Mouse (Mus musculus) forebrain, embryonic 12.5 days (tissue): ENCODE results near the gene Actr5. TPM values are rescaled to one million over a fixed set of nuclear protein-coding genes. Genes with fewer than 3 reads are reported as not detected.
A peak's percentile ranks its signal among the peaks of the same experiment; 100 is the strongest.

Source experiments
- ATAC-seq: fragments of 200-750 bp; cut with Nextera tagmentation; 2 replicates; pipeline ENCODE4 v1.8.0; 2017; ENCODE audit warnings: moderate TSS enrichment; ENCODE audit not compliant: low FRiP score
- H3K27ac ChIP-seq: fragments of 300-500 bp; sonication (generic); 2 replicates; pipeline ENCODE4 v1.5.1; 2016; ENCODE audit warnings: mild to moderate bottlenecking
- H3K27me3 ChIP-seq: fragments of 300-500 bp; sonication (generic); 2 replicates; pipeline ENCODE4 v1.6.1; 2016; ENCODE audit warnings: mild to moderate bottlenecking
- H3K36me3 ChIP-seq: fragments of 300-500 bp; sonication (generic); replicated peaks from 2 replicates; pipeline ENCODE4 v1.6.1; 2016; ENCODE audit warnings: mild to moderate bottlenecking
- H3K4me1 ChIP-seq: fragments of 300-500 bp; sonication (generic); 2 replicates; pipeline ENCODE4 v1.6.1; 2016
- H3K4me2 ChIP-seq: fragments of 300-500 bp; sonication (generic); 2 replicates; pipeline ENCODE4 v1.6.1; 2016; ENCODE audit warnings: mild to moderate bottlenecking, moderate library complexity
- H3K4me3 ChIP-seq: fragments of 300-500 bp; sonication (generic); replicated peaks from 2 replicates; pipeline ENCODE4 v1.5.1; 2016; ENCODE audit warnings: mild to moderate bottlenecking
- H3K9ac ChIP-seq: fragments of 300-500 bp; sonication (generic); 2 replicates; pipeline ENCODE4 v1.6.1; 2016; ENCODE audit warnings: mild to moderate bottlenecking
- H3K9me3 ChIP-seq: fragments of 300-500 bp; sonication (generic); 2 replicates; pipeline ENCODE4 v1.6.1; 2016
- WGBS: fragments of 180-500 bp; shearing (Covaris S2); methylation state at CpG from one replicate; pipeline ENCODE4 v1.1.7; 2016; 5-methylcytosine and 5-hydroxymethylcytosine counted together
- polyA plus RNA-seq: library from polyadenylated mRNA; unstranded; fragments of >200 nt; fragmentation: Nextera tagmentation; extraction: Ambion mirVana; gene quantifications from 2 replicates; pipeline ENCODE4 v1.2.1, GENCODE M21; 2016

Gene Actr5
- polyA plus RNA-seq, 1 experiment from 2014 or later = 22.6 TPM

- Histone ChIP-seq H3K4me1 (peaks cover 45% of the 10 kb centered on the region), H3K27ac (peak overlapping the region; percentile 81; the same call in 1 of the 2 replicates)
- peak; percentile 75 for ATAC-seq
Observed at GRCm38 (mm10) chr2:158602663-158603062, 22.0 kb upstream of the Actr5 start.

GRCm38 (mm10) chr2:158606511-158606964 lies 18.1 kb upstream of the Actr5 start:
- H3K9me3 ChIP-seq = no peaks in the 10 kb centered on the region
- H3K27ac ChIP-seq = peak overlapping the region; percentile 91
- no peaks in the 10 kb centered on the region for H3K36me3 ChIP-seq
- ATAC-seq = 0 out of 2 replicates have a peak, but pooled peaks have one; percentile 17
- peak overlapping the region; percentile 74; the same call in 1 of the 2 replicates for H3K9ac ChIP-seq
- WGBS = 5% methylated on average over 4 of the region's 4 CpGs
- H3K4me2 ChIP-seq = peak overlapping the region; percentile 52
- peaks cover 40% of the 10 kb centered on the region for H3K4me1 ChIP-seq
- H3K4me3 ChIP-seq = peak overlapping the region; percentile 51
- H3K27me3 ChIP-seq = peaks cover 84% of the 10 kb centered on the region

More at GRCm38 (mm10) chr2:158602663-158603062, 22.0 kb upstream of the Actr5 start:
- Histone ChIP-seq H3K4me3 (no peak overlapping the region), H3K4me2 (peak overlapping the region; percentile 30), H3K36me3 (no peaks in the 10 kb centered on the region), H3K9me3 (no peaks in the 10 kb centered on the region), H3K9ac (no peak overlapping the region), H3K27me3 (peaks cover 72% of the 10 kb centered on the region)
- WGBS = 32% methylated on average over 15 of the region's 15 CpGs

- Histone ChIP-seq H3K4me3 (peak overlapping the region; percentile 51), H3K4me2 (peak overlapping the region; percentile 52), H3K4me1 (peaks cover 36% of the 10 kb centered on the region), H3K9me3 (no peaks in the 10 kb centered on the region), H3K27me3 (peaks cover 99% of the 10 kb centered on the region), H3K9ac (peak overlapping the region; percentile 74), H3K36me3 (0 out of 2 replicates have a peak, but pooled peaks cover 3% of the 10 kb centered on the region), H3K27ac (peak overlapping the region; percentile 91)
- no peak for ATAC-seq
- under 1% methylated on average over 27 of the region's 27 CpGs for WGBS
Observed at GRCm38 (mm10) chr2:158609681-158610080, 15.0 kb upstream of the Actr5 start.

- H3K4me3 ChIP-seq = peak within 1 kb of the TSS; percentile 51
- peak within 1 kb of the TSS; percentile 74 for H3K9ac ChIP-seq
- 0 out of 2 replicates have a peak, but pooled peaks cover 3% of the 10 kb centered on the region for H3K36me3 ChIP-seq
- H3K27me3 ChIP-seq = peaks cover 99% of the 10 kb centered on the region
- peaks cover 45% of the 10 kb centered on the region for H3K4me1 ChIP-seq
- H3K9me3 ChIP-seq = no peaks in the 10 kb centered on the region
- peak within 1 kb of the TSS; percentile 52 for H3K4me2 ChIP-seq
- under 1% methylated on average over 77 of the region's 77 CpGs for WGBS
- peak within 1 kb of the TSS; percentile 91 for H3K27ac ChIP-seq
- peak; percentile 65 for ATAC-seq
Observed at GRCm38 (mm10) chr2:158610488-158611325, 14.0 kb upstream of the Actr5 start, which contains the start of gene Slc32a1. Gene Slc32a1 (plus strand): TSS chr2:158610767.

- Histone ChIP-seq H3K4me3 (peak overlapping the region; percentile 51), H3K4me2 (peak overlapping the region; percentile 52), H3K27me3 (peaks cover 99% of the 10 kb centered on the region), H3K9ac (peak overlapping the region; percentile 74), H3K27ac (peak overlapping the region; percentile 91), H3K4me1 (peaks cover 44% of the 10 kb centered on the region), H3K36me3 (0 out of 2 replicates have a peak, but pooled peaks cover 3% of the 10 kb centered on the region), H3K9me3 (no peaks in the 10 kb centered on the region)
- whole genome bisulfite sequencing = under 1% methylated on average over 29 of the region's 30 CpGs
- no peak for ATAC-seq
Observed at GRCm38 (mm10) chr2:158611326-158611719, 13.4 kb upstream of the Actr5 start.

GRCm38 (mm10) chr2:158611726-158612670 lies 12.7 kb upstream of the Actr5 start:
- Histone ChIP-seq H3K4me2 (peak overlapping the region; percentile 52), H3K9ac (peak overlapping the region; percentile 74), H3K27ac (peak overlapping the region; percentile 91), H3K4me3 (peak overlapping the region; percentile 51), H3K4me1 (peaks cover 42% of the 10 kb centered on the region), H3K27me3 (peaks cover 100% of the 10 kb centered on the region), H3K36me3 (0 out of 2 replicates have a peak, but pooled peaks cover 3% of the 10 kb centered on the region), H3K9me3 (no peaks in the 10 kb centered on the region)
- ATAC-seq = no peak
- 2% methylated on average over 30 of the region's 30 CpGs for WGBS

- H3K27me3 ChIP-seq = peaks cover 100% of the 10 kb centered on the region
- no peak for ATAC-seq
- peak overlapping the region; percentile 52 for H3K4me2 ChIP-seq
- H3K4me1 ChIP-seq = peaks cover 39% of the 10 kb centered on the region
- H3K27ac ChIP-seq = peak overlapping the region; percentile 91
- H3K9me3 ChIP-seq = no peaks in the 10 kb centered on the region
- 5% methylated on average over 10 of the region's 10 CpGs for WGBS
- H3K4me3 ChIP-seq = peak overlapping the region; percentile 51
- peak overlapping the region; percentile 74 for H3K9ac ChIP-seq
- H3K36me3 ChIP-seq = 0 out of 2 replicates have a peak, but pooled peaks cover 3% of the 10 kb centered on the region
Observed at GRCm38 (mm10) chr2:158612671-158613250, 11.9 kb upstream of the Actr5 start.

- H3K27me3 ChIP-seq = peaks cover 100% of the 10 kb centered on the region
- peaks cover 39% of the 10 kb centered on the region for H3K4me1 ChIP-seq
- WGBS = 3% methylated on average over 53 of the region's 53 CpGs
- H3K4me3 ChIP-seq = peak overlapping the region; percentile 51
- 0 out of 2 replicates have a peak, but pooled peaks cover 3% of the 10 kb centered on the region for H3K36me3 ChIP-seq
- peak overlapping the region; percentile 91 for H3K27ac ChIP-seq
- peak; percentile 36 for ATAC-seq
- peak overlapping the region; percentile 52 for H3K4me2 ChIP-seq
- H3K9ac ChIP-seq = peak overlapping the region; percentile 74
- no peaks in the 10 kb centered on the region for H3K9me3 ChIP-seq
Observed at GRCm38 (mm10) chr2:158613541-158614417, 10.9 kb upstream of the Actr5 start.

GRCm38 (mm10) chr2:158614418-158614955 lies 10.2 kb upstream of the Actr5 start:
- Histone ChIP-seq H3K27ac (peak overlapping the region; percentile 61), H3K4me2 (peak overlapping the region; percentile 52), H3K4me1 (peaks cover 35% of the 10 kb centered on the region), H3K27me3 (peaks cover 100% of the 10 kb centered on the region), H3K9me3 (no peaks in the 10 kb centered on the region), H3K36me3 (0 out of 2 replicates have a peak, but pooled peaks cover 3% of the 10 kb centered on the region), H3K9ac (peak overlapping the region; percentile 74), H3K4me3 (peak overlapping the region; percentile 51)
- WGBS = 2% methylated on average over 47 of the region's 47 CpGs
- no peak for ATAC-seq

- H3K27ac ChIP-seq = peak overlapping the region; percentile 61
- no peaks in the 10 kb centered on the region for H3K9me3 ChIP-seq
- peak overlapping the region; percentile 51 for H3K4me3 ChIP-seq
- H3K9ac ChIP-seq = peak overlapping the region; percentile 74
- peaks cover 98% of the 10 kb centered on the region for H3K27me3 ChIP-seq
- 0 out of 2 replicates have a peak, but pooled peaks cover 3% of the 10 kb centered on the region for H3K36me3 ChIP-seq
- 3% methylated on average over 24 of the region's 24 CpGs for WGBS
- peaks cover 35% of the 10 kb centered on the region for H3K4me1 ChIP-seq
- H3K4me2 ChIP-seq = peak overlapping the region; percentile 52
- no peak for ATAC-seq
Observed at GRCm38 (mm10) chr2:158615161-158615680, 9.5 kb upstream of the Actr5 start.
